Mouse (Mus musculus): ENCODE results near the gene Itgb1bp1.

Gene Itgb1bp1

DNA sequence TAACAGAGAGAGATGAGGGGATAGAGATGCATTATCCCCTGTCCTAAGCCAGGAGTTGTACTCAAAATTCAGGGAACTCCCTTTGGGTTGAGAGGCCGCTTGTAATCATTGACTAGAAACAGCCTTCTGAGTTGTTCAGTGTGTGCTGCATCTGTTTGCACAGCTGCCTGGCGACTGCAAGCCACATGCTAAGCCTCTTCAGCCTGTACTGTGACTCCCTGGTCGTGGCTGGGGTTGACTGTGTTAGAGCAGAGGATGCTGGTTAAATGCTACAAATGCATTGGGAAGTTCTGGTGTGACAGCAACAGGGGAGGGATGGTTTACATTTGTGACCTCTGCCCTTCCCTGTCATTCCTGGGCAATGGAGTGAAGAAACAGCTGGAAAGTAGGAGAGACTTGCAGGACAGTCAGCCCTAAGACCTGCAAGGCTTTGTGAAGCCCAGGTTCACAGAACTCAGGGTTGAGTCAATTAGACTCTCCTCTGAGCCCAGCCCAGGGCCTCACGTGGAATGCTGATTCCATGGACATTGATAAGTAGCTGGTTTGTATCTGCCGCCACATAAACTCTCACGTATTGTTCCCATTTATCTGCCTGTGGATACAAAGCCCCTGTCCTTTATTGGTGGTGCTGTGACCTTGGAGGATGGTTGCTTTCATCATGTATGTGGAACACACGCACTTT is 38.2 kb downstream of the Itgb1bp1 start:
- DNase-seq (ENCODE audit: low read depth, low spot score): no peak

DNA sequence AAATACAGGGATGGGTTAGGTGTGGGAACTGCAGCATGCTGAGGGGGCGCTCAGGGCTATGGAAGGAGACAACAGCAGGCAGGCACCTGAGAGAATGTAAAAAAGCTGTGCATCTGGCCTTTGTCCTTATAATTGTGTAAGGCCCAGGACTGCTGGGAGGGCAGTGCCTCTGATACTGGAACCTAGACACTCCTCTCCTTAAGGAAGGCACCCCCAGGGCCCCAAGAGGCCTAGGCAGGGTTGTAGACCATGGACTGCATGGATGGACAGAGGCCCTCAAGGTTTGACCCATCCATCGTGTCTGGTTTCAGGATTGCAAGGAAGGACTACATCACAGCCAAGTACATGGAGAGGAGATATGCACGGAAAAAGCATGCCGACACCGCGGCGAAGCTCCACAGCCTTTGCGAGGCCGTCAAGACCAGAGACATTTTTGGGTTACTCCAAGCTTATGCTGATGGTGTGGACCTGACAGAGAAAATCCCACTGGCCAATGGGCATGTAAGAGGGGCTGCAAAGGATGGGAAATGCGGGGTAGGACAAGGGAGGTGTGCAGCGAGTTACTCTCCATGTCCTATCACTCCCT is 41.6 kb downstream of the Itgb1bp1 start:
- DNase-seq (ENCODE audit: low read depth, low spot score): no peak

DNA sequence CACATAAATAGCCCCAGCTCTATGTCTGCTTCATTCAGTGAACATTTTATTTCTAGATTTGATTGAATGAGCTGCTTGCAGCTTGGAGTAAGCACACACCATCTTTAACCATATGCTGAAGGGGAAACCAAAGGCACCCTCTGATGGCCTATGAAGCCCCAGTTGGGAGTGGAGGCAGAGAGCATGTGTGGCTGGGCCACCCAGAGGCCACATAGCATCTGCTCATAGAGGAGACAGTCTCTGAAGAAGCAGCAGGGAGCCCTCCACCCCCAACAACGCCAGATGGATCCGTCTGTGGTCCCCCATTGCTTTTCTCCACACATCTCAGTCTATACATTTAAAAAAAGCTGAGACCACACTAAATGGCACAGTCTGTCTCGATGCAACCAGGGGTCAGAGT is 44.1 kb downstream of the Itgb1bp1 start:
- no peak for DNase-seq (ENCODE audit: low read depth, low spot score)

DNA sequence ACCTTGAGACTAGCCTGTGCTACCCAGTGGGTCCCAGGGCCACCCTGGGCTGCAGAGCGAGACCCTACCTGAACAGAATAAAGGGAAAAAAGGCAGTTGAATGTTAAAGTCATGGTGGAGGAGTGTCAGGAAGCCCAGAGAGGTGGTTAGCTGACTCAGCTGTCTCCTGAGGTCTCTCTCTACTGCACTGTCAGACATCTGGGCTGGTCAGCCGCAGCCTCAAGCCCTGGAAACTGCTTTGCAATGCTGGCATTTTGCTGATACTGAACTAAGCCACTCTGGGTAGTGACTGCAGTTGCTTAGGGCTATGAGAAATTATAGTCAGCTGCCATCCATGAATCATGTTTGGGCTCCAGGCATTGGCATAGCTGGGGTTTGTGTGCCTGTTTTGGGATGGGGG is 51.5 kb downstream of the Itgb1bp1 start:
- no peak for DNase-seq (ENCODE audit: low read depth, low spot score)

DNA sequence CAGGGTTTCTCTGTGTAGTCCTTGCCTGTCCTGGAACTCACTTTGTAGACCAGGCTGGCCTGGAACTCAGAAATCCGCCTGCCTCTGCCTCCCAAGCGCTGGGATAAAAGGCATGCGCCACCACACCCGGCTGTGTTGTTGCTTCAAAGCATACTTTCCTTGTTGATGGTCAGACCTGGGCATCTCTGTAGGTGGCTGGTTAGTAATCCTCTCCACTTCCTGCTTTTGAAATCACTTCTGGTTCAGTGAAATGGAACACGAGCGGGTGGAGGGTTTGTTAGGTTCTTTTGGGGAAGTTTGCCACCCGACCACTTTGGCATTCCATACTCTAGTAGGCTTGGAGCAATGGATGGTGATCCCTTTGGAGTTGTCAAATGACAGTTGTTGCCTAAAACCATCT is 52.4 kb downstream of the Itgb1bp1 start:
- DNase-seq (ENCODE audit: low read depth, low spot score): no peak

DNA sequence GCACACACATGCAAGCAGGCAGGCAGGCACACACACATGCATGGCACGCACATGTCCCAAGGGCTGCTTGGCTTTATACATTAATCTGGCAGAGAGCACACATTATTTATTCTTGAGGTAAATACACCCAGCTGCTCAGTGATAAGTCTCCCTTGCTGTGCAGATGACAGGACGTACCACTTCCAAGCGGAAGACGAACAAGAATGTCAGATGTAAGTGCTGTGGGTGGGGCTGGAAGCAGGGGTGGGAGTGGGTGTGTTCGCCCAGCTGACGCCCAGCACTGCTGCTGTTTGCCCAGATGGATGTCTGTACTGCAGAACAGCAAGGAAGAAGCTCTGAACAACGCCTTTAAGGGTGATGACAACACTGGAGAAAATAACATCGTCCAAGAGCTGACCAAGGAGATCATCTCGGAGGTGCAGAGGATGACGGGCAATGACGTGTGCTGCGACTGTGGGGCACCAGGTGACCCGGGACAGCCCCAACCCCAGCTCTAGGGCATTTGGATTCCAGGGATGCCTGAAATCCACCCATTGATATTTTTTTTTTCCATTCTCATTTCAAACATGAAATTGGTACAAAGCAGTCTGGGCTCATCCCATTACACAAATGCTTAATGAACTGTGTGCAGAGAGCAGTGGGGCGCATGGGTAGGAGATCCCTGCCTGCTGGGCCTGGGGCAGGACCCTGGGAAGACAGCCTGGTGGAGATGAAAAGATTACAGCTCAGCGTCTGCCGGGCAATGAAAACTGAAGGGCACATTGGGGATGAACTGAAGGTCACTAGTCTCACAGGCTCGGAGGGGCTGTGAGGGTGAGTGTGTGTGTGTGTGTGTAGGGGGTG is 56.8 kb downstream of the Itgb1bp1 start:
- no peak for DNase-seq (ENCODE audit: low read depth, low spot score)

DNA sequence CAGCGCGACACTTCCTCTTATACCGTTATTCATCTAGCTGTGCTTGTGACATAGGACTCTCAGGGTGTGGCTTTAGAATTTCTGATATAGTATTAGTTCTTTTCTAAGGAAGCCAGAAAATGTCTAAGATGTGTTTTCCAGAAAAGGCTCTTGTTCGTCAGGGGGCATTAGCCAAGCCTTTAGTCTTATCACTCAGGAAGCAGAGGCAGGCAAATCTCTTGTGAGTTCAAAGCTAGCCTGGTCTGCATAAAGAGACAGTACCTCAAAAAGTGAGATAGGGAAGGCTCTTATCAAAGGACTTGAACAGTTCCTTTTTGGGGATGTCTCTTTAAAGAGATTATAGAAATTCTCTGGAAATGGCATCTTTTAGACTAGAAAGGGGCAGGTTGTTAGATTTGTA is 57.4 kb downstream of the Itgb1bp1 start:
- DNase-seq (ENCODE audit: low read depth, low spot score): no peak

DNA sequence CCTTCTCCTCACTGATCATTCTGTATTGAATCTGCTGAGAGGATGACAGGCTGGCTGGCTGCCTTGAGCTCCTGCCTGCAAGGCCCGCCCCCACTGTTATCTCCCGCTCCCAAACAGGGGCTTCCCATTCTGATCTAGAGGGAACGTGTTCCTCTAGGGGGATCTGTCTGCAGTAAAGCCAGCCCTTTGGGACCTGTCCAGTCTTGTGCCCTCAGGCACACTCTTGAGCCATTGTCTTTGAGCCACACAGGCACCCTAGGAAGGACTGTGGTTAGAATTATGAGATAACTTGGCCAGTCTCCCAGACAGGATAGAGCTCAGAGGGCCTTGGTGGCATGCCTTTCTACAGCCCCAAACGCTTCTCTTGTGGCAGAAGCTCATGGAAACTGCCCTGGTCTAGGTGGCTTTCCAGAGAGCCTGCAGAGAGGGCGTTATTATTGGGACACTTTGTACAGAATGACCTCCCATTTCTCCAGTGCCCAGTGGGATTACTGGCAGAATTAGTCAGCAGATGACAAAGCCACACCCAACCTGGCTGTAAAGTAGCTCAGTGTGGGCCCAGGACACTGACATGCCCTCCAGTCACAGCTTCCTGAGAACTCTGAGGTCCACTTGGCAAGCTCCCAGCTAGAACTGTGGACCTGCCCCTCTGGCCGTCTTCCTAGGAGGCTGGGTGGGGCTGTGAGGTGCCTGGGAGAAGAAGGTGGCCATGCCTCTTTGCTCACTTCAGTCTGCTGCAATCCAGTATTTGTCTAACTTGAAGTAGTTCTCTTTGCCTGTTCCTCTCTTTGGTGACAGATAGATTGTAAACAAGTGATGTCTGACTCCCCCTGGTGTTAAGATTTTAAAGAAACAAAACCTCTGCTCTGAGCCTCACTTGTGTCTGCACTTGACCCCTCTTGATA is 58.8 kb downstream of the Itgb1bp1 start:
- peak; percentile 46 for DNase-seq (ENCODE audit: low read depth, low spot score)

DNA sequence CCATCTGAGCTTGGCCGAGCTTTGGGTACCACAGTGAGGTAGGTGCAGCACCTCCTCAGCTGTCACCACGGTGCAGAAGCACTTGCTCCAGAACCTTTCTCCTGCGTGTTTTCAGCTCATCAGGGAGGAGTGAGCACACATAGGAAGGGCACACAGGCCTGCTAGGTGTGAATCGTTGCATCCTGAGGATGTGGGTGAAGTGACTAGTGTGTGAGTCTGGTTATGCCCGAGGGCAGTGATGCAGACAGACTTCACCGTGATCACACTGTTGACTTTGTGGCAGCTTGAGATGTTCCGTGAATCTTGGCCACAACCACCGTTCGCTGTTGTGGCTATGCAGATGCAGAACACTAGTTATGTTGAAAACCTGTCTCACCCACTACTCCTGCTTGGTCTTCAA is 59.8 kb downstream of the Itgb1bp1 start:
- peak; percentile 46 for DNase-seq (ENCODE audit: low read depth, low spot score)

DNA sequence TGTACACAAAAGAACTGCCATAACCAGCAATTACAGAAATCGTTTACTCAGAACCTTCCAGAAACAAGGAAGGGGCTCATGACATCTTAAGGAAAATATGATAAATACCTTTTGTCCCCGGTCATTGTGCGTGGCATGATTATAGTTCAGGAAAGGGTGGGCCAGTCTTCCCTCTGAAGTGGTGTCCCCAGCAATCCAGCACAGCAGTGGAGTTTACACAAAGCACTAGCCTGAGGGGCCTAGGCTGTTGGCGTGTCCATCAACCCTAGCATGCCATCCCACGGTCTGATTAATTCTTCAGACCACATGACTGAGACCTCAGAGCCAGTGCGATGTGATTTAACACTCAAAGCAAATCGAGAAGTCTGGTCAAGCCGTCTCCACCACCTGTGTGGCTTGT is 60.7 kb downstream of the Itgb1bp1 start:
- DNase-seq (ENCODE audit: low read depth, low spot score): no peak

DNA sequence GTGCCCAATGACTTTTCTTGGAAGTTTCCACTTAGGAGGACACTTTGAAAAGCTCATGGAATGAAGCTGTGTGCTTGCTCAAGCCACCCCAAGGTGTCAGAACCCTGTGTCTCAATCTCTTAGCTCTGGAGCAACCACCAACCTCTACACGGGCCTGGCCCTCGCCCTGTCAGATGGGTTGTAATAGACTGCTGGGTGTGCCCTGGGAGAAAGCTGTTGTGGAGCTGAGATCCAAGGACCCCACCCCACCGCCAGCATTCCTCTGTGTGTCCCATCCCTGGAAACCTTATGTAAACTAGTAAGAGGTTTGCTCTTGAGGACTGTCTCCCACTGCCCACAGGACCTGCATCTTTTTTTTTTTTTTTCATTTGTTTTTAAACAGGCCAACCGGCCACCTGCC is 62.2 kb downstream of the Itgb1bp1 start:
- no peak for DNase-seq (ENCODE audit: low read depth, low spot score)

DNA sequence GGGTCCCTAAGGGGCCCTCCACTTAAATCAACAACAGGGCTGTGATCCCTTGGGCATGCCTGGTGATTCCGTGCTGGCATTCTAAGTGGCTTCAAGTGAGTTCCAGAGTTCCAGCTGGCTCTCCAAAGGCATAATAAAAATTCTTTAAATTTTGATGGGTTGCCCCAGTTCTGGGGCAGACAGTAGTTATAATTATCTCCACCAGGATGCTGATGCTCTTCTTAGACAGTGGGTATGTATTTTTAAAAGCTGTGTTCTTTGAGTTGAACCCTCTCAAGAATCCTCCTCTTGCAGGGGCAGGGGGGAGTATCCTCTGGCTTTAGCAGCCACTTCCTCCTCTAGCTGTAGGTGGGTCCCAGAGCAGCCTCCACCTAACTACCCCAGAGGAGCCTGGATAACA is 65.5 kb downstream of the Itgb1bp1 start:
- DNase-seq (ENCODE audit: low read depth, low spot score): no peak

DNA sequence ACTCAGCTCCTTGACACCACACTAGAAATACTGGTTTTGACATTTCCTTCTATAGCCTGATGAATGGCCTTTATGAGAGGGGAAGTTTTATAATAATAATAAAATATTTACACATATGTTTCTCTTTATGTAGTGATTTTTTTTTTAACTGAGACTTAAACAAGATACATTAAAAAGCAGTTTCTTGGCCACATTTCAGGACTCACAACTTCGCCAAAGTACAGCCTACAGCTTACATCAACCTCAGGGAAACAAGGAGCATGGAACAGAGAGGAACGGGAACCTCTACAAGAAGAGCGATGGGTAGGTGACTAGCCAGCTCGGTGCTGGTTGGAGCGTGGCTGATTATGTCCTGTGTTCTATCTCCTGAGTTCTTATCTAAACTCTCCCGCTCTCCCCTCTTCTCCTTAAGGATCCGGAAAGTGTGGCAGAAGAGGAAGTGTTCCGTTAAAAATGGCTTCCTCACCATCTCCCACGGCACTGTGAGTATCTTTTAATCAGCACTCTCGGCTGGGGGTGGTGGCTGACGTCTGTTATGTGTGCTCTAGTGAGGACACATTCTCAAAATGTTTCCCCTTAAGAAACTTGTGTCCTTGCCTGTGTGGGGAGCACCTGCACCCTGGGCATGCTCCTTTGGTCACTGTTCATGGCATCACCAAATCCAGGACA is 68.2 kb downstream of the Itgb1bp1 start:
- DNase-seq (ENCODE audit: low read depth, low spot score): no peak

DNA sequence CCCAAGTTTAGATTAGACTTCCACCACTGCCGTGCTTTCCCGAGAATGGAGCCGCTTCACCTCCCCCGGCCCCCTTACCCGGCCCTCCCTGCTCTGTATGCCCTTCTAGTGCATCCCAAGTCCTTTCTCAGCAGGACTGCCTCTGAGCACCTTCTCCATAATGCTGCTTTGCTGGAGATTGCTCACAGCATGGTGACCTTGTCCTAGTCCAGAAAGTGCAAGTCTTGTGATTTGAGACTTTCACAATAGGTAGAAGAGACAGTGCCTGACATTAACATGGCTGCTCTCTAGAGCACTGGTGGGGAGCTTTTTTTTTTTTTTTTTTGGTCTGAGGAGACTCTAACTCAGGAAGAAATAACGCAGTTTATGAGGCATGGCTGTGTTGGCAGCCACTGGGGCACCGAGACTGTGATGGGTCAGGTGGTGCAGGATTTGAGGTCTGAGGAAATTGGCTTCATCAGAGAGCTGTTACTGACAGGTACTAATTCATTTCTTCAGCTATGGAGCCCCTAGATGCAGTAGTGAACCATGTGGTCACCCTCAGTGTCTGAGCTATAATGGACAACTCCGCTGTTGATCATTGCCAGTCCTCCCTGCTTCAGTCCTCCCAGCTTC is 71.4 kb downstream of the Itgb1bp1 start:
- no peak for DNase-seq (ENCODE audit: low read depth, low spot score)

DNA sequence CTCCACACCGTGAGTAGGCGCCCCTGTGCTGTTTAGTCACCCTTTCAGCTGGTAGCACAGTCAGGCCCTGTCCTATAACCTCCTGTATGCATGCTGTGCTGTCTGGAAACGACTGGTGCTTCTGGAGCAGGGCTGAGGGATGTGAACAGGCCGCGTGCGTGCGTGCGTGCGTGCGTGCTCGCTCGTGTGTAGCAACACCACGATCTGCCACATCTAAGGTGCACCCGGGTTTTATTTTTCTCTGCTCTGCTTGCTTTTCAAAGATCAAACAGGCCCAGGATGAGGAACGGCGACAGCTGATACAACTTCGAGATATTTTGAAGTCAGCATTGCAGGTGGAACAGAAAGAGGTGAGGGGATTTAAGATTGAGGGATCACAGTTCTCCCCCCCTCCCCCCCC is 73.2 kb downstream of the Itgb1bp1 start:
- DNase-seq (ENCODE audit: low read depth, low spot score): peak; percentile 32

DNA sequence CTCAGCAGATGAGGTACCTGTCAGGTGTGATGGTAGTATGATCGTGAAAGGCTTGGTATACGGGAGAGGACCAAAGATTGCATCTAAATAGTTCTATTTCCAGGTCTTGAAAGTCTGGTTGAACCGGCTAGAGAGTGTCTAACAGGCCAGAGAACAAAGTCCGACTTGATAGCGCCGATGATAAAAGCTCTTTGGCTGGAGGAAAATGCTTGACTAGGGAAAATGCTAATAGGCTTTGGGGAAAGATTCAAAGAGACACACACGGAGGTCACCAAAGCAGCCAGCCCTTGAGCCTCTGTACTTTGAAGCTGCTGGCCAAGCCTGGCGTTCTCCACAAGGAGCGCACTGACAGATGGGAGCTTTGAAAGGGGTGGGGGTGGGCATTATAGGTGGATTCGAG is 76.8 kb downstream of the Itgb1bp1 start:
- no peak for DNase-seq (ENCODE audit: low read depth, low spot score)

DNA sequence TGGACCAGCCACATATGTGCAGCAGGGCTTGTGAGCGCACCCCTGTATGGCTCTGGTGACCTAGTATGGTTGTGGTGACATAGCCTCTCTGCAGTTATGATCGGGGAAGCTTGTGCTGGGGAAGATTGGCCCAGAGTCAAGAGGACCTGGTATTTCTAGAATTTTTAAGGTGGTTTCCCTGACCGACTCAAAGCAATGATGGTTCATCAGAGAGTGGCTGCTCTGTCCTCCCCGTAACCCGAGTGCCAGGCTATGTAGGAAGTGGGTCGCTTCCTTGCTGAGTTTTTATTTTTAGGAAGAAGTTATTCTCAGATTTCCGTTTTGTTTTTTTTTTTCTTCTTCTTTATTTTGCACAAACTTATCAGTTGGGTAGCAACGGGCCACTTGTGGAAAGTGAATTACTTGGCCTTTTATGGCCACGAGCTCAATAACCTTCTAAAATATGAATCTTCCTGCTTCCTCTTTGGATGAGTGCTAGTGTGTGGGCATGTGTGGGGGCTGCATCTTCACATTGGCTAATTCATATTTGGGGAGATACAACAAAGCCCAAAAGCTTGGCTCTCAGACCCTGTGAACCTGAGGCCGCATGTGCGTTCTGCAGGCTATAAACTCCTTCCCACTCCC is 77.8 kb downstream of the Itgb1bp1 start:
- DNase-seq (ENCODE audit: low read depth, low spot score): no peak

DNA sequence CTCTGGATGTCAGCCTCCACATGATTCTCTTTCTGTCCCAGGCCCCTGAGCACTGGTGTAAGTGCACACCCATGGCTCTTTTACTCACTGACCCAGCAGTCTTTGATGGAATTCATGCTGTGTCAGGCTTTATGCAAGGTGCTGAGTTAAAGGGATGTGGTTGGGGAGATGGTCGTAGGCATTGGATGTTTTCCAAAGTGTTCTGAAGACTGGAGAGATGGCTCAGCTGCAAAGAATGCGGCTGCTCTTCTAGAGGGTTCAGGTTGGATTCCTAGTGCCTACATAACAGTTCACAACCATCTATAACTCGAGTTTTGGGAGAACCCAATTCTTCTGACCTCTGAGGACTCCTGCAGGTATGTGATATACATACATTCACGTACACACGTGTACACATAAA is 78.7 kb downstream of the Itgb1bp1 start:
- DNase-seq (ENCODE audit: low read depth, low spot score): no peak

DNA sequence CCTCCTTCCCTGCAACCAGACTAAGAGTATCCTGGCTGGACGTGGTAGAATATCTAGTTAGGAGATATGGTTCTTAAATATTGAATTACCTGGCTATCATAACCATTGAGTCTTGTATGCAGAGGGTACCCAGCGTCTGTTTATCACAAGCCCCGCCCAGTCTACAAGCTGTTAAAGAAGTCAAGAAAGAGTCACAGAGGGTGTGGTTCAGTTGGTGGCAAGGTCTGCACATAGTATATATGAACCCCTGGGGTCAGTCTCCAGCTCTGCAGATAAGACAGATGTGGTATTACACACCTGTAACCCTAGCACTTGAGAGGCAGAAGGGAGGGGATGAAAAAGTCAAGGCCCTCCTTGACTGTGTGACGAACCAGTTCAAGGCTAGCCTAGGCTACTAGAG is 80.3 kb downstream of the Itgb1bp1 start:
- DNase-seq (ENCODE audit: low read depth, low spot score): no peak

DNA sequence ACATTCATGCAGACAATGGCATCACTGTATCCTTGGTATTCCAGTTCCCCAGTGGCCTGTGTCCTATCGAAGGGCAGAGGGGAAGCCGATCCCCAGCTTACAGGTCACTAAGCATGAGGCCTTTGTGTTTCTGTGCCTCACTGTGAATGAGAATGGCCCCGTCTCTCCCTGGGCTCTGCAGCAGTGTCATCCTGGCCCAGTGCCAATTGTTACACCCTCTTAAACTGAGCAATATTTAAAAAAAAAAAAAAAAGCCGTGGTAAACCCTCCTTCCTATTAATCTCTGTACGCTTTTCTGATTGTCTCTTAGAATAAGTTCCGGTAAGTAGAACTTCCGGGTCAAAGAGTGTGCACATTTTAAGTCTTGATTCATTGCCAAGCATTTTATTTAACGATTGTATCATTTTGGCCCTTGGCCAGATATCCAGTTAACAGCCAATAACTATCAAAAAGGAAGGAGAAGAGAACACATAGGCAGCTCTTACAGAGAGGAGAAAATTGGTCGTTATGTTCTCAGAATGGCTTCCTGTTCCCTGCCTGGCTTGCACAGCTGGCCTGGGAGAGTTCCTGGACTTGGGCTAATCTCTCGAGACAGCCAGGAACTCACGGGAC is 81.3 kb downstream of the Itgb1bp1 start:
- no peak for DNase-seq (ENCODE audit: low read depth, low spot score)
